Mouse (Mus musculus) layer of hippocampus, adult 2 months (tissue): Measurements from ENCODE around the gene Ghrh. TPM values are rescaled to one million over a fixed set of nuclear protein-coding genes. Genes with fewer than 3 reads are reported as not detected.

Experiments used
- DNase-seq, 2 experiments: peaks; one replicate each; pipeline ENCODE4 v3.0.0; 2022; ENCODE audit warnings: low spot score in 2 of 2
- H3K27ac ChIP-seq: fragments of 200-600 bp; 2 replicates; pipeline ENCODE4 v1.8.1; 2022
- H3K4me3 ChIP-seq: fragments of 200-600 bp; 2 replicates; pipeline ENCODE4 v1.8.1; 2022; ENCODE audit warnings: mild to moderate bottlenecking
- CTCF ChIP-seq: fragments of 200-600 bp; conservative IDR thresholded peaks from 2 replicates; pipeline ENCODE4 v1.8.1; 2022; ENCODE audit warnings: antibody characterized with exemption, mild to moderate bottlenecking, moderate library complexity
- total RNA-seq, 2 experiments: library from RNA; stranded (reverse); gene quantifications; 2 replicates each; pipeline ENCODE4 v1.2.3; 2021

Ghrh gene
- total RNA-seq, 2 experiments from 2014 or later = not detected

- Histone ChIP-seq H3K4me3 (no peak overlapping the region), H3K27ac (0 out of 2 replicates have a peak overlapping the region, but pooled peaks have one; percentile 51)
- no peak for DNase-seq
- TF ChIP-seq CTCF = no peak
These were observed 26.4 kb upstream of the Ghrh start for GRCm38 (mm10) chr2:157373681-157374080.

GRCm38 (mm10) chr2:157371696-157372095, 24.4 kb upstream of the Ghrh start:
- no peak for DNase-seq
- TF ChIP-seq CTCF = no peak
- H3K4me3 ChIP-seq = no peak overlapping the region
- no peak overlapping the region for H3K27ac ChIP-seq

GRCm38 (mm10) chr2:157367991-157368390, 20.7 kb upstream of the Ghrh start:
- peak in 1 of 2 experiments; percentile 23 for DNase-seq

GRCm38 (mm10) chr2:157367184-157367893, 20.0 kb upstream of the Ghrh start, which contains the start of gene Manbal:
Manbal (plus strand) TSS chr2:157367594.
- H3K27ac ChIP-seq = peak within 1 kb of the TSS; percentile 95
- TF ChIP-seq CTCF = no peak
- H3K4me3 ChIP-seq = peak within 1 kb of the TSS; percentile 97
- peak; percentile 91 to 98 for DNase-seq

More at GRCm38 (mm10) chr2:157367991-157368390, 20.7 kb upstream of the Ghrh start:
- no peak for TF ChIP-seq CTCF
- Histone ChIP-seq H3K4me3 (peak overlapping the region; percentile 97), H3K27ac (peak overlapping the region; percentile 95)

GRCm38 (mm10) chr2:157366762-157367161, 19.5 kb upstream of the Ghrh start:
- Histone ChIP-seq H3K4me3 (peak overlapping the region; percentile 97), H3K27ac (peak overlapping the region; percentile 95)
- no peak for TF ChIP-seq CTCF
- no peak for DNase-seq

- DNase-seq = no peak
- TF ChIP-seq CTCF = no peak
- no peak overlapping the region for H3K27ac ChIP-seq
- H3K4me3 ChIP-seq = no peak overlapping the region
These were observed 15.7 kb upstream of the Ghrh start for GRCm38 (mm10) chr2:157363031-157363430.

GRCm38 (mm10) chr2:157360028-157360427, 12.7 kb upstream of the Ghrh start:
- no peak overlapping the region for H3K4me3 ChIP-seq
- DNase-seq = no peak
- no peak overlapping the region for H3K27ac ChIP-seq
- no peak for TF ChIP-seq CTCF

GRCm38 (mm10) chr2:157354106-157354505, 6.8 kb upstream of the Ghrh start:
- DNase-seq = no peak
- no peak overlapping the region for H3K4me3 ChIP-seq
- H3K27ac ChIP-seq = no peak overlapping the region
- no peak for TF ChIP-seq CTCF

- H3K27ac ChIP-seq = no peak overlapping the region
- no peak for TF ChIP-seq CTCF
- DNase-seq = no peak
- no peak overlapping the region for H3K4me3 ChIP-seq
These were observed 5.9 kb upstream of the Ghrh start for GRCm38 (mm10) chr2:157353183-157353582.

- H3K4me3 ChIP-seq = peak overlapping the region; percentile 36
These were observed 1.9 kb upstream of the Ghrh start for GRCm38 (mm10) chr2:157349121-157349778.

GRCm38 (mm10) chr2:157343337-157343736, 4.0 kb downstream of the Ghrh start:
- Histone ChIP-seq H3K4me3 (no peak overlapping the region), H3K27ac (peak overlapping the region; percentile 39; the same call in 1 of the 2 replicates)
- DNase-seq = no peak
- TF ChIP-seq CTCF = no peak

More at GRCm38 (mm10) chr2:157349121-157349778, 1.9 kb upstream of the Ghrh start:
- peak overlapping the region; percentile 88 for H3K27ac ChIP-seq
- TF ChIP-seq CTCF = no peak
- DNase-seq = peak in 1 of 2 experiments; percentile 60

- Histone ChIP-seq H3K27ac (peak overlapping the region; percentile 75), H3K4me3 (no peak overlapping the region)
- DNase-seq = no peak
- no peak for TF ChIP-seq CTCF
These were observed 4.9 kb downstream of the Ghrh start for GRCm38 (mm10) chr2:157342328-157342926.
